Mouse (Mus musculus) liver, adult 2 months (tissue): ENCODE data around the gene Tsc22d4.

Experiments
- CTCF ChIP-seq: fragments of 200-500 bp; IDR thresholded peaks from 2 replicates; pipeline ENCODE4 v1.5.1; 2011; ENCODE audit warnings: low read depth, low read length, control low read depth
- POLR2A ChIP-seq: fragments of 200-500 bp; IDR thresholded peaks from 2 replicates; pipeline ENCODE4 v1.6.1; 2011; ENCODE audit warnings: low read length, control low read depth; ENCODE audit not compliant: insufficient read depth; ENCODE audit errors: extremely low read depth

- TF ChIP-seq CTCF (no peak), POLR2A (no peak)
Observed at GRCm38 (mm10) chr5:137719088-137719487, 26.4 kb upstream of the Tsc22d4 start.
